In the genomic region with DNA sequence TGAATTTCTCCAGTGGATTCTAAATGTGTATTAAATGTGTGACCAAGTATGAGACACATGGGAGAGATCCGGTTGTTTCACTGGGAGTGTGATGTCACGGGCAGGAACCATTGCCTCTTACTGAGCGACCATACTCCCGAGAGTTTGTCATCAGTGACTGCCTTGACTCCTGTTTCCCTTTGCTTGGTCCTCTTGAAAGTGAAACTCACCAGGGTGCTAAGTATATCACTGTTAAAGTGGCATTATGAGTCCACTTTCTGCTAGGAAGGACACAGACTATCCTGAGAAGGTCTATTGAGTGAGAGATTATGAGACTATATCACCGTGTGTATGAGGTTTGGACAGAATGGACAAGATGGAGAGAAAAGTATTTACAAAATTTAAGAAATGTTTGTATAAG, we compare ENCODE assay signal across 25 mouse cellular contexts. TPM values are rescaled to one million over a fixed set of nuclear protein-coding genes. Genes with fewer than 3 reads are reported as not detected.
DNase-seq lines count a peak whose midpoint lies in the region; ATAC-seq and TF ChIP-seq lines count a peak whose summit lies in the region.
"Had no signal": no experiment of that assay in that cellular context is flagged by ENCODE, and none has a peak within 500 bp of the region (broad histone marks: within the 10 kb centered on the region; RNA-seq: fewer than 3 reads in every experiment).

No protein-coding gene starts in this region.

- dilution Hi-C loops in CH12.LX (cut with MboI; ENCODE audit: extremely low pct_ligation_motif_present, extremely low pct_unique_long_range_greater_than_20kb, low sequenced_read_pairs), result no loop called here

- peak; percentile 65; the same call in 1 of the 2 replicates for TF ChIP-seq EP300 in CH12.LX (IDR thresholded peaks at IDR 0.05; ENCODE audit: low read length)

- no peak for TF ChIP-seq RAD21 in CH12.LX (IDR thresholded peaks at IDR 0.05; ENCODE audit: low read depth, low read length)

- no peaks in the 10 kb centered on the region for H3K27me3 ChIP-seq in heart, embryonic 10.5 days (ENCODE audit: insufficient read depth, poor library complexity, severe bottlenecking)
- H3K27me3 ChIP-seq in CH12.LX (replicated peaks), result no peaks in the 10 kb centered on the region
- H3K27me3 ChIP-seq in liver, embryonic 12.5 days (replicated peaks), result no peaks in the 10 kb centered on the region

- no peak overlapping the region for H3K4me3 ChIP-seq in heart, embryonic 10.5 days
- H3K4me3 ChIP-seq in CH12.LX (replicated peaks in 1 of 3; ENCODE audit: low read depth in 2 of 3, low read length in 2 of 3, poor library complexity in 1 of 3), result no peak overlapping the region
- H3K4me3 ChIP-seq in liver, embryonic 12.5 days, result no peak overlapping the region

- H3K9ac ChIP-seq in CH12.LX (ENCODE audit: insufficient read depth, low read depth), result no peak overlapping the region
- no peak overlapping the region for H3K9ac ChIP-seq in liver, embryonic 12.5 days

- no peak for TF ChIP-seq CTCF in CH12.LX (conservative IDR thresholded peaks at IDR 0.05 in 1 of 2, IDR thresholded peaks at IDR 0.05 in 1 of 2; ENCODE audit: low read depth in 2 of 2, low read length in 2 of 2)

- ATAC-seq in liver, embryonic 12.5 days, result no peak
- ATAC-seq: activated CD4-positive, CD25-positive, alpha-beta regulatory T cell, adult 4 months; CD4-positive, CD25-positive, alpha-beta regulatory T cell, adult 4 months; Patski had no signal

- peak overlapping the region; percentile 24; the same call in 1 of the 2 replicates for H3K4me2 ChIP-seq in CH12.LX (ENCODE audit: insufficient read depth, low read depth, poor library complexity, severe bottlenecking)
- no peak overlapping the region for H3K4me2 ChIP-seq in liver, embryonic 12.5 days

- in situ Hi-C loops in CH12.LX (cut with MboI; ENCODE audit: low pct_ligation_motif_present, low pct_unique_long_range_greater_than_20kb, low sequenced_read_pairs), result no loop called here

- peak; percentile 59 for DNase-seq in heart, adult 11 months
- no peak for DNase-seq in heart, embryonic 10.5 days (ENCODE audit: low spot score)
- DNase-seq in CH12.LX (ENCODE audit: extremely low read depth), result peak; percentile 27
- DNase-seq: adrenal gland, adult 2 months; adrenal gland, adult 8-10 months; adrenal gland, postnatal 10 days; adrenal gland, postnatal 14 days; adrenal gland, postnatal 25 days; adrenal gland, postnatal 36 days; B cell, adult 2 months; cerebellum, adult 11 months; cerebellum, adult 11-12 months; cerebellum, adult 18-20 months; cerebellum, adult 2 months had no signal

- H3K36me3 ChIP-seq in heart, embryonic 10.5 days, result no peaks in the 10 kb centered on the region
- no peaks in the 10 kb centered on the region for H3K36me3 ChIP-seq in CH12.LX (replicated peaks in 1 of 2; ENCODE audit: control insufficient read depth in 1 of 2, insufficient read depth in 1 of 2, low read length in 1 of 2)
- H3K36me3 ChIP-seq in liver, embryonic 12.5 days, result no peaks in the 10 kb centered on the region
- H3K36me3 ChIP-seq: G1E had no signal

- H3K9me3 ChIP-seq in heart, embryonic 10.5 days, result no peaks in the 10 kb centered on the region
- no peaks in the 10 kb centered on the region for H3K9me3 ChIP-seq in CH12.LX (replicated peaks; ENCODE audit: low read length)
- no peaks in the 10 kb centered on the region for H3K9me3 ChIP-seq in liver, embryonic 12.5 days (replicated peaks)
- H3K9me3 ChIP-seq: G1E had no signal

- WGBS in heart, embryonic 10.5 days, result 72% methylated on average over 5 of the region's 5 CpGs
- 66% methylated on average over 5 of the region's 5 CpGs for WGBS in liver, embryonic 12.5 days (ENCODE audit: insufficient replicate concordance)

- no peaks in the 10 kb centered on the region for H3K79me2 ChIP-seq in CH12.LX (replicated peaks; ENCODE audit: control insufficient read depth, extremely low read depth, insufficient read depth, poor library complexity, severe bottlenecking)

- no peak overlapping the region for H3K27ac ChIP-seq in heart, embryonic 10.5 days
- no peak overlapping the region for H3K27ac ChIP-seq in CH12.LX (ENCODE audit: insufficient read depth, low read depth)
- H3K27ac ChIP-seq in liver, embryonic 12.5 days, result no peak overlapping the region

- H3K4me1 ChIP-seq in heart, embryonic 10.5 days, result peaks cover 11% of the 10 kb centered on the region
- H3K4me1 ChIP-seq in CH12.LX (ENCODE audit: control insufficient read depth in 1 of 2, insufficient read depth in 2 of 2), result peaks cover 3 to 5% of the 10 kb centered on the region in 2 experiments; a peak in 3 of 4 replicates
- H3K4me1 ChIP-seq in liver, embryonic 12.5 days, result peaks cover 13% of the 10 kb centered on the region

- TF ChIP-seq POLR2A in CH12.LX (IDR thresholded peaks at IDR 0.05; ENCODE audit: low read depth, low read length), result no peak

TF ChIP-seq in CH12.LX, 34 proteins besides CTCF, POLR2A, EP300 and RAD21:
- TF ChIP-seq GABPA (IDR thresholded peaks at IDR 0.05; ENCODE audit: insufficient replicate concordance, low read depth, low read length) (no peak), ETS1 (conservative IDR thresholded peaks at IDR 0.05; ENCODE audit: low read depth, low read length) (no peak; the same call in 1 of the 2 replicates), TCF12 (IDR thresholded peaks at IDR 0.05; ENCODE audit: low read depth, low read length) (no peak), CHD2 (IDR thresholded peaks at IDR 0.05; ENCODE audit: low read length) (no peak), KAT2A (IDR thresholded peaks at IDR 0.05; ENCODE audit: insufficient replicate concordance, low read length) (no peak), NELFE (IDR thresholded peaks at IDR 0.05; ENCODE audit: low read depth, low read length) (no peak), MAZ (IDR thresholded peaks at IDR 0.05; ENCODE audit: low read depth, low read length) (no peak), HCFC1 (IDR thresholded peaks at IDR 0.05; ENCODE audit: low read depth, low read length) (no peak; the same call in 1 of the 2 replicates), MYC (IDR thresholded peaks at IDR 0.05; ENCODE audit: low read depth, low read length) (no peak), ZMIZ1 (IDR thresholded peaks at IDR 0.05; ENCODE audit: low read depth, low read length) (no peak), MEF2A (IDR thresholded peaks at IDR 0.05; ENCODE audit: borderline replicate concordance, low read depth, low read length) (peak; percentile 49; the same call in 1 of the 2 replicates), ZKSCAN1 (IDR thresholded peaks at IDR 0.05; ENCODE audit: borderline replicate concordance, low read depth, low read length) (no peak), JUND (conservative IDR thresholded peaks at IDR 0.05; ENCODE audit: low read depth, low read length) (0 out of 2 replicates have a peak, but pooled peaks have one; percentile 36), USF2 (conservative IDR thresholded peaks at IDR 0.05; ENCODE audit: low read depth, low read length) (no peak), IRF4 (IDR thresholded peaks at IDR 0.05; ENCODE audit: low read depth, low read length) (peak; percentile 78)

RNA-seq across cellular contexts. Expression of a gene that starts 4.7 kb away (rescaled TPM):
- 4.6 and 5.2 TPM in 2 replicates for polyA plus RNA-seq in heart, embryonic 10.5 days (2016; fragmentation: Nextera tagmentation; extraction: Ambion mirVana)
- total RNA-seq in CH12.LX (2012; rRNA removed), result not detected in 2 replicates
- total RNA-seq in CH12.LX (2014; rRNA removed), result not detected in 2 replicates
- polyA plus RNA-seq in CH12.LX (2012; ENCODE audit: insufficient read length, low read depth), result not detected in 2 replicates
- polyA plus RNA-seq in liver, embryonic 12.5 days (2016; fragmentation: Nextera tagmentation; extraction: Ambion mirVana), result 2.2 and 2.6 TPM in 2 replicates
- total RNA-seq: MEL had no signal
- polyA plus RNA-seq: activated CD4-positive, CD25-positive, alpha-beta regulatory T cell, adult 4 months; CD4-positive, CD25-positive, alpha-beta regulatory T cell, adult 4 months; Patski had no signal

RNA-seq across cellular contexts. Expression of a gene that starts 20.3 kb away (rescaled TPM):
- not detected in 2 replicates for polyA plus RNA-seq in heart, embryonic 10.5 days (2016; fragmentation: Nextera tagmentation; extraction: Ambion mirVana)
- total RNA-seq in CH12.LX (2012; rRNA removed), result 0.25 and 0.29 TPM in 2 replicates
- not detected in 2 replicates for total RNA-seq in CH12.LX (2014; rRNA removed)
- not detected in 2 replicates for polyA plus RNA-seq in CH12.LX (2012; ENCODE audit: insufficient read length, low read depth)
- polyA plus RNA-seq in liver, embryonic 12.5 days (2016; fragmentation: Nextera tagmentation; extraction: Ambion mirVana), result not detected in 2 replicates
- total RNA-seq: adrenal gland, adult 18-20 months; adrenal gland, adult 2 months; adrenal gland, postnatal 10 days; adrenal gland, postnatal 14 days; MEL had no signal
- polyA plus RNA-seq: activated CD4-positive, CD25-positive, alpha-beta regulatory T cell, adult 4 months; adrenal gland, adult 2 months; CD4-positive, CD25-positive, alpha-beta regulatory T cell, adult 4 months; Patski had no signal

RNA-seq across cellular contexts. Expression of a gene that starts 20.9 kb away (rescaled TPM):
- polyA plus RNA-seq in heart, embryonic 10.5 days (2016; fragmentation: Nextera tagmentation; extraction: Ambion mirVana), result not detected in 2 replicates
- total RNA-seq in CH12.LX (2012; rRNA removed) (not detected in 2 replicates), CH12.LX (2014; rRNA removed) (not detected in 2 replicates)
- not detected in 2 replicates for polyA plus RNA-seq in CH12.LX (2012; ENCODE audit: insufficient read length, low read depth)
- not detected in 2 replicates for polyA plus RNA-seq in liver, embryonic 12.5 days (2016; fragmentation: Nextera tagmentation; extraction: Ambion mirVana)
- total RNA-seq: adrenal gland, adult 18-20 months; adrenal gland, adult 2 months; adrenal gland, adult 8-10 months; adrenal gland, postnatal 10 days; adrenal gland, postnatal 14 days; adrenal gland, postnatal 25 days; adrenal gland, postnatal 36 days; adrenal gland, postnatal 4 days; ES-E14; G1E; MEL had no signal
- polyA plus RNA-seq: activated CD4-positive, CD25-positive, alpha-beta regulatory T cell, adult 4 months; adrenal gland, adult 2 months; brain, embryonic 14.5 days; C2C12; CD4-positive, CD25-positive, alpha-beta regulatory T cell, adult 4 months; cerebellum, adult 2 months; G1E; Patski had no signal
